Mouse (Mus musculus): ENCODE measurements at regions not wholly inside any gene's neighbourhood (a gene's known extent, or its start where the extent isn't known, plus 50 kb on each side); places are given as distances from the start of the nearest gene placed in this dataset.

- ATAC-seq (ENCODE audit: low FRiP score) = no peak
- 88% methylated on average over 3 of the region's 3 CpGs for WGBS
- Histone ChIP-seq H3K36me3 (replicated peaks) (no peaks in the 10 kb centered on the region), H3K9ac (no peak overlapping the region), H3K4me3 (replicated peaks) (no peak overlapping the region), H3K4me1 (no peaks in the 10 kb centered on the region), H3K4me2 (no peak overlapping the region), H3K27me3 (no peaks in the 10 kb centered on the region), H3K27ac (no peak overlapping the region), H3K9me3 (no peaks in the 10 kb centered on the region)
These were observed 69.3 kb upstream of the Igfbp3 start for GRCm38 (mm10) chr11:7282981-7283380.

GRCm38 (mm10) chr11:7282188-7282587, 68.5 kb upstream of the Igfbp3 start:
- Histone ChIP-seq H3K27me3 (no peaks in the 10 kb centered on the region), H3K27ac (no peak overlapping the region), H3K4me1 (no peaks in the 10 kb centered on the region), H3K9ac (no peak overlapping the region), H3K4me2 (no peak overlapping the region), H3K9me3 (no peaks in the 10 kb centered on the region), H3K36me3 (replicated peaks) (no peaks in the 10 kb centered on the region), H3K4me3 (replicated peaks) (no peak overlapping the region)
- no peak for ATAC-seq (ENCODE audit: low FRiP score)
- WGBS = 74% methylated on average over 2 of the region's 2 CpGs

- no peak for ATAC-seq (ENCODE audit: low FRiP score)
- no peak overlapping the region for H3K9ac ChIP-seq
These were observed 67.9 kb upstream of the Igfbp3 start for GRCm38 (mm10) chr11:7281656-7282055.

GRCm38 (mm10) chr11:7279891-7280290, 66.2 kb upstream of the Igfbp3 start:
- 63% methylated on average over 2 of the region's 2 CpGs for WGBS
- ATAC-seq (ENCODE audit: low FRiP score) = no peak
- Histone ChIP-seq H3K27ac (no peak overlapping the region), H3K27me3 (no peaks in the 10 kb centered on the region), H3K9ac (no peak overlapping the region), H3K36me3 (replicated peaks) (no peaks in the 10 kb centered on the region), H3K4me3 (replicated peaks) (no peak overlapping the region), H3K4me1 (no peaks in the 10 kb centered on the region), H3K9me3 (no peaks in the 10 kb centered on the region), H3K4me2 (no peak overlapping the region)

More at GRCm38 (mm10) chr11:7281656-7282055, 67.9 kb upstream of the Igfbp3 start:
- Histone ChIP-seq H3K4me1 (no peaks in the 10 kb centered on the region), H3K4me3 (replicated peaks) (no peak overlapping the region), H3K27ac (no peak overlapping the region), H3K36me3 (replicated peaks) (no peaks in the 10 kb centered on the region), H3K27me3 (no peaks in the 10 kb centered on the region), H3K9me3 (no peaks in the 10 kb centered on the region), H3K4me2 (no peak overlapping the region)
- 10% methylated on average over 2 of the region's 2 CpGs for WGBS

GRCm38 (mm10) chr11:7272543-7272942, 58.8 kb upstream of the Igfbp3 start:
- H3K27ac ChIP-seq = no peak overlapping the region
- no peaks in the 10 kb centered on the region for H3K36me3 ChIP-seq (replicated peaks)
- no peaks in the 10 kb centered on the region for H3K27me3 ChIP-seq
- no peak for ATAC-seq (ENCODE audit: low FRiP score)
- H3K4me1 ChIP-seq = 0 out of 2 replicates have a peak, but pooled peaks cover 4% of the 10 kb centered on the region
- no peak overlapping the region for H3K4me3 ChIP-seq (replicated peaks)
- WGBS = 41% methylated on average over 3 of the region's 3 CpGs
- no peaks in the 10 kb centered on the region for H3K9me3 ChIP-seq
- no peak overlapping the region for H3K9ac ChIP-seq
- H3K4me2 ChIP-seq = no peak overlapping the region

GRCm38 (mm10) chr11:7270916-7271315, 57.2 kb upstream of the Igfbp3 start:
- Histone ChIP-seq H3K4me3 (replicated peaks) (no peak overlapping the region), H3K36me3 (replicated peaks) (no peaks in the 10 kb centered on the region), H3K27ac (no peak overlapping the region), H3K4me2 (no peak overlapping the region), H3K9me3 (no peaks in the 10 kb centered on the region), H3K4me1 (0 out of 2 replicates have a peak, but pooled peaks cover 4% of the 10 kb centered on the region), H3K27me3 (no peaks in the 10 kb centered on the region), H3K9ac (no peak overlapping the region)
- WGBS = 83% methylated on average over 1 of the region's 1 CpGs
- no peak for ATAC-seq (ENCODE audit: low FRiP score)

GRCm38 (mm10) chr11:7263971-7264370, 50.2 kb upstream of the Igfbp3 start:
- H3K27ac ChIP-seq = no peak overlapping the region
- H3K36me3 ChIP-seq (replicated peaks) = no peaks in the 10 kb centered on the region
- WGBS = 86% methylated on average over 4 of the region's 4 CpGs
- H3K9me3 ChIP-seq = no peaks in the 10 kb centered on the region
- H3K4me3 ChIP-seq (replicated peaks) = no peak overlapping the region
- H3K9ac ChIP-seq = no peak overlapping the region
- H3K27me3 ChIP-seq = no peaks in the 10 kb centered on the region
- H3K4me1 ChIP-seq = no peaks in the 10 kb centered on the region
- H3K4me2 ChIP-seq = no peak overlapping the region
- no peak for ATAC-seq (ENCODE audit: low FRiP score)
